Mouse (Mus musculus) adrenal gland, postnatal 36 days (tissue): ENCODE results near the gene Sipa1l3. TPM values are rescaled to one million over a fixed set of nuclear protein-coding genes. Genes with fewer than 3 reads are reported as not detected.

Experiments used
- DNase-seq, 2 experiments: peaks; one replicate each; pipeline ENCODE4 v3.0.0; 2021; ENCODE audit warnings: mixed read lengths in 1 of 2
- long read RNA-seq, 2 experiments: library from polyadenylated mRNA; stranded (forward); transcript quantifications; one replicate each; pipeline ENCODE4 v2.0.0; 2021; ENCODE audit warnings: borderline sequencing depth in 2 of 2
- total RNA-seq, 2 experiments: library from RNA; stranded (reverse); gene quantifications; 2 replicates each; pipeline ENCODE4 v1.2.3; 2021

The Sipa1l3 gene
- total RNA-seq: 10 to 100 TPM; 29.5 to 30.7 TPM
- long read RNA-seq, experiment 1, partial matches to known transcripts: 2 of 4 reads
- long read RNA-seq, experiment 1, other reads (novel, unspliced or antisense): 2 of 4 reads
- long read RNA-seq, experiment 2, partial matches to known transcripts: 0 of 2 reads
- long read RNA-seq, experiment 2, other reads (novel, unspliced or antisense): 2 of 2 reads

- peak; percentile 98 for DNase-seq
Measured at GRCm38 (mm10) chr7:29518421-29519210, at the start of gene Sipa1l3. Gene Sipa1l3 (minus strand): TSS chr7:29518641.

DNA sequence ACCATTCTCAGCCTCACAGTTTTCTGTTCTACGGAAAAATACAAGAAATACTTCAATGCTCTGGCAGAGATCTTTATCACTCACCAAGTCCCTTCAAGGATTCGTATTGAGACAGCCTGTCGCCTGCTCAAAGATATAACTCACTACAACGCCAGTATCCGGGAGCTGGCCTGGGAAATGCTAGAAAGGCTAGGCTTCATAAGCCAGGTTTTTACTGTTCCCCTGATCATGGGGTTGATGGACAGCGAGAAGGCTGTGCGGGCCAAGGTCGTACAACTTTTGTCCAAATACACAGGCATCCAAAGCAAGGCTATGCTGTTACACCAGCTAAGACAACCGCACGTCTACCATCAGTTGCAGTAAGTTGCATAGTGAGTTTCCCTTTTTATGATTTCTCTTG is 44.6 kb upstream of the Sipa1l3 start:
- DNase-seq: peak in 1 of 2 experiments; percentile 3

DNA sequence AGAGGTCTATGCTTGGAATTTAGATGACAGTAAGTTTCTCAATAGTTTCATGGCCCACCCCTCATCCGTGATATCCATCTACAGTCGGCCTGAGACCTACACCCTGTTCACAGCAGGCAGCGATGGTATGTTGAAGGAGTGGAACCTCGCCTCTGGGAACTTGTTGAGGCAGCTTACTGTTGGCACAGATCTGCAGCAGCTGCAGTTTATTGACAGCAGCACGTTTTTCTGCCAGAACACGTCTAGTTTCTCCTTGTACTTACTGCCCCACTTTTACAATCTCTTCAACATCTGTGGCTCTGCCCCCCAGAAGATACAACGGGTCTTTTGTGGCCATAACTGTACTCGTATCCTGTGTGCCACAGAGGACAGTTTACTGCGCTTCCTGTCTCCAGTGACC is 42.6 kb upstream of the Sipa1l3 start:
- no peak for DNase-seq

GRCm38 (mm10) chr7:29559290-29559689 is 40.8 kb upstream of the Sipa1l3 start:
- no peak for DNase-seq

- DNase-seq: no peak
Measured at GRCm38 (mm10) chr7:29558744-29559143, 40.3 kb upstream of the Sipa1l3 start.

- DNase-seq: no peak
Measured at GRCm38 (mm10) chr7:29556283-29556682, 37.8 kb upstream of the Sipa1l3 start.

- no peak for DNase-seq
Measured at GRCm38 (mm10) chr7:29555521-29555920, 37.1 kb upstream of the Sipa1l3 start.

- no peak for DNase-seq
Measured at GRCm38 (mm10) chr7:29555051-29555450, 36.6 kb upstream of the Sipa1l3 start.

DNA sequence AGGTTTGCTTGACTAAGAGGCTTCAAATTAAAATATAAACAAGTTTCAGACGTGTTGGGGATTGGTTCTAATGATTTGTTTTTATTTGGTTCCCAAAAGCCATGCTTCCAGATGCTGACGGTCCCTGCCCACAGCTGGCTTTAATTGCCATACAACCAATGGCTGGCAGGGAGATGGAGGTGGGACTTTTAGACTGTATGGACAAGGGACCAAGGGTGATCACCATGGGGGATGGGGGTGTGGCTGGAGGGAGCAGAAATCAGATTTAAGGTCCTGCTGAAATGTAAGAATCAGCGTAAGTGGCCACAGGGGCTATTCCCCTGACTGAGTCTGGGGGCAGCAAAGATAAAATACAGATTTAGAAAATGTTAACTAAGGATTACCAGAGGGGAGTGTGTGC is 32.2 kb upstream of the Sipa1l3 start:
- DNase-seq: no peak

GRCm38 (mm10) chr7:29541608-29542007 is 23.2 kb upstream of the Sipa1l3 start:
- DNase-seq: no peak

DNA sequence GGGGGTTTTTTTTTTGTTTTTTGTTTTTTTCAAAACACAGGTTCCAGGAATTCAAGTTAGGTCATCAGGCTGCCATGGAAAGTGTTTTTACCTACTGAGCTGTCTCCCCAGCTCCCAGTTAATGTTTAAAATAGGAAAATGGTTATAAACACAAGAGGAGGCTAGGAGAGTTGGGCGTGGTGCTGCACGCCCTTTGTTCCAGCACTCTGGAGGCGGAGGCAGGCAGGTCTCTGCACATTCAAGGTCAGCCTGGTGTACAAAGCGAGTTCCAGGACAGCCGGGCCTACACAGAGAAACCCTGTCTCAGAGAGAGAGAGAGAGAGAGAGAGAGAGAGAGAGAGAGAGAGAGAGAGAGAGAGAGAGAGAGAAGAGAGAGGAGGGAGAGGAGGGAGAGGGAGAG is 22.7 kb upstream of the Sipa1l3 start:
- no peak for DNase-seq

DNA sequence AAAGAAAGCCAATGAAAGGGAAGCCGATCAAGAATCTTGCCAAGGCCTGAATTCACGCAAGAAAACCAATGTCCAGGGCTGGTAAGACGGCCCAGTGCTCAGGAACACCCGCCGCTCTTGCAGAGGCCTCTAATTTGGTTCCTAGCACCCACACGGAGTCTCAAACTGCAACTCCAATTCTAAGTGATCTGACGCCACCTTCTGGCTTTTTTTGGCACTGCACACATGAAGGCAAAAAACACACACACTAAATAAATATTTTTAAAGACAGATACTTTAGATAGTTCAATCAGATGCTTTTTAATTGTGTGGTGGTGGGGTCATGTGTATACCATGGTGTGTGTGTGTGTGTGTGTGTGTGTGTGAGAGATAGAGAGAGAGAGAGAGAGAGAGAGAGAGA is 22.2 kb upstream of the Sipa1l3 start:
- DNase-seq: no peak

DNA sequence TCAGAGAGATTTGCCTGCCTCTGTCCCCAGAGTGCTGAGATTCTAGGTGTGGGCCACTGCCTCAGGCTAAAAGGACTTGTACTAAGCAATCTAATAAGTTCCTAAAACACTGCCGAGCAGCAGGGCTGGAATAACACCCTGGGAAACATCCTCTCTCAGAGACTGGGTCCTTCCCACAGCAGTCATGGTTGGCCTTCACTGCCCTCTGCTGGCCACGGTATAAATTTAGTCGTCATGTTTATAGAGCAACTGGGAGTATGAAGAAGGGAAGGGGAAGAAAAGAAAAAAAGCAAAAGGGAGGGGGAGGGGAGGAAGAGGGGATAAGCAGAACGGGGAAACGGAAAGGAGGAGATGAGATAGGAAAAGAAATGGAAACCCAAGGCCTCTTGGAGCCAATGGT is 5.3 kb upstream of the Sipa1l3 start:
- DNase-seq: peak; percentile 77 to 86

- peak; percentile 85 to 93 for DNase-seq
Measured at GRCm38 (mm10) chr7:29521841-29522575, 3.6 kb upstream of the Sipa1l3 start.

DNA sequence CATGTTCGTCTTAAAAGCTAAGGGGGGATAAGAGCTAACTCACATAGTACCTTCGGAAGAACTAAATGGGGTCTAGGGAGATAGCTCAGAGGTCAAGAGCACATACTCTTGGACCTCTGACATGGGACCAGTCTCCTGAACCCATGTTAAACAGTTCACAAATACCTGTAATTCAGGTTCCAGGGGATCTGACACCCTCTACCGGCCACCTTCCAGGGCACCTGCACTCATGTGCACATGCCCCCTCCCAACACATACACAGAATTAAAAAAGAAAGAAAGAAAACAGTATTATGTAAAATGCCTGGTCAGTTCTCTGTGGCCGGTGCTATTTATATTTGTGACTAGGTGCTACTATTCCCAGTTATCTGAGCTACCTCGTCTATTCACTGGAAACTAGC is 2.9 kb upstream of the Sipa1l3 start:
- no peak for DNase-seq

- DNase-seq: no peak
Measured at GRCm38 (mm10) chr7:29520794-29521193, 2.4 kb upstream of the Sipa1l3 start.

GRCm38 (mm10) chr7:29519211-29519550 is 740 bp upstream of the Sipa1l3 start:
- DNase-seq: no peak

GRCm38 (mm10) chr7:29518054-29518420 is 404 bp downstream of the Sipa1l3 start:
- DNase-seq: no peak

DNA sequence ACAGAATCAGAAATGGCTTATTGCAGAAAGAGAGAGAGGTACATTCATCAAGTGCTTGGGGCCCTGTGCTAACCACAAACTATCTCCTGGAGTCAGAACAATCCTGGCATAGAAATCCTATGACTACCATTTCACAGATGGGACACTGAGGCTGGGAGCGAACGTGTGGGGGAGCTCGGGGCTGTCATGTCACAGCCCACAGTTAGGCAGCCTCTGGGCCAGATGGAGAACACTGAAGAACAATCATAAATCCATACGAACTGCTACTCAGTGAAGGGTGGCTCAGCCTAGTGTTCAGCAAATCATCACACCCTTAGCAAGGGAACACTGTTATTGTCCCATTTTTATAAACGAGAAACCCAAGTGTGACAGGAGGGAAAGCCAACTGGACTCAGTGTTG is 1.3 kb downstream of the Sipa1l3 start:
- no peak for DNase-seq

DNA sequence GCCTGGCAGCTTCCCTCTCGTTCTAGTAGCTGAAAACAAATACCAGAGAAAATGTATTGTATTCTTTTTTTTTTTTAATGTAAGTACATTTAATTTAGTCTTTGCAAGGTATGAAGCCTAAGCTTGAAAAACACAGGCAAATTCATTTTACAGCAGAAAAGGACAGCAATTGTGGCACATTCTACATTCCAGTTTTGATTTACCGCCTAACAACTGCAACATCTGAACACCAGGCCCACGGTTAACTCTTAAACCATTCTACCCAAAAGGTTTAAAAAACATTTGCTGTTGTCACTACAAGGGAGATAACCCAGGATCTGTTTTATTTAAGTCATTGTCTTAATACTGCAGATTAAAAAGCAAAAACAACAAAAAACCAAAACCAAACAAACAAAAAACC is 2.8 kb downstream of the Sipa1l3 start:
- DNase-seq: no peak

DNA sequence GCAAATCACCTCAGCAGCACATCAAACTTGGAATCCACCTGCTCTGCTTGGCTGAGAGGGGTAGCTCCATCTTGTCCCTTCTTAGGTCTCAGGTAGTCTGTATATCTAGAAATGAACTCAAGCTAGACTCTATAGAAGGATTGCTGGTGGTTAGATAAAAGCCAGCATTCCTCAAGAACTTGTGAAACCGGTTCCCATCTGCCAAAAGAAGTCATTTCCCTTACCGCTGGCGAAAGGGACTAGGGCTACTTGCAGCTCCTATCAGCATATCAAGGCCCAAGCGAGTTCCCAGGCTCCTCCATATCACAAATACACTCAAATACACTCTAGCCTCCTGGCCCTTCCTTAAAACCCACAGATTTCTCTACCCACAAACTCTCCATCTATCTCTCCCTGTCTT is 5.7 kb downstream of the Sipa1l3 start:
- DNase-seq: no peak

GRCm38 (mm10) chr7:29511598-29512275 is 6.7 kb downstream of the Sipa1l3 start:
- DNase-seq: peak; percentile 19 to 67

DNA sequence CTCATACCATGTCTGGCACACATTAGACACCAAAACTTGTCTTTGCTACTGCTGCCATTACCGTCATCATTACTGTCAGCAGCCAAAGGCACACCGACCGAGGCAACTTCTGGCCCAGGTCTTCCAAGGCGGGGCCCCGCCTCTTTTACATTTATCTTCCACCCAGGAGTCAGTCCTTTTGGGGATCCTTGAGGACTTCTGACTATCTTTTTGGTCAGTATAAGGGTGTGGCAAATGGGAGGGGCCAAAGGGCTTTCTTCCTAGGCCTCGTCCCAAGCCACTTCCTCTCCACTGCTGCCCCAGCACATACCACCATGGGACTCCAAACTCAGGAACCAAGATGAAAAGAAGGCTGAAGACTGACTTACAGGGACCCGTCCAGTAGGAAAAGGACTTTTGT is 9.9 kb downstream of the Sipa1l3 start:
- DNase-seq: no peak
